Mouse (Mus musculus) intestine, postnatal 0 days (tissue): Measurements from ENCODE around the gene Zbtb12. TPM values are rescaled to one million over a fixed set of nuclear protein-coding genes. Genes with fewer than 3 reads are reported as not detected.

Experiments used
- ATAC-seq: fragments of 200-750 bp; cut with Nextera tagmentation; 2 replicates; pipeline ENCODE4 v1.8.0; 2017; ENCODE audit warnings: mild to moderate bottlenecking, moderate TSS enrichment, moderate library complexity
- H3K27ac ChIP-seq: fragments of 300-500 bp; sonication (generic); 2 replicates; pipeline ENCODE4 v1.5.1; 2014; ENCODE audit warnings: mild to moderate bottlenecking, low read depth, low read length, moderate library complexity
- H3K27me3 ChIP-seq: fragments of 300-500 bp; sonication (generic); replicated peaks from 2 replicates; pipeline ENCODE4 v1.6.1; 2014; ENCODE audit warnings: low read length, mixed read lengths; ENCODE audit not compliant: control insufficient read depth, insufficient read depth
- H3K36me3 ChIP-seq: fragments of 300-500 bp; sonication (generic); 2 replicates; pipeline ENCODE4 v1.6.1; 2014; ENCODE audit warnings: mild to moderate bottlenecking, moderate library complexity; ENCODE audit not compliant: control insufficient read depth, insufficient read depth
- H3K4me1 ChIP-seq: fragments of 300-500 bp; sonication (generic); replicated peaks from 2 replicates; pipeline ENCODE4 v1.6.1; 2014; ENCODE audit warnings: antibody characterized with exemption, low read length, mixed read lengths; ENCODE audit not compliant: control insufficient read depth, insufficient read depth
- H3K4me2 ChIP-seq: fragments of 300-500 bp; sonication (generic); replicated peaks from 2 replicates; pipeline ENCODE4 v1.6.1; 2014; ENCODE audit warnings: low read depth, mild to moderate bottlenecking, moderate library complexity
- H3K4me3 ChIP-seq: fragments of 300-500 bp; sonication (generic); 2 replicates; pipeline ENCODE4 v1.5.1; 2014; ENCODE audit warnings: low read depth, low read length
- H3K9ac ChIP-seq: fragments of 300-500 bp; sonication (generic); 2 replicates; pipeline ENCODE4 v1.6.1; 2014; ENCODE audit warnings: mild to moderate bottlenecking, low read depth, low read length
- H3K9me3 ChIP-seq: fragments of 300-500 bp; sonication (generic); 2 replicates; pipeline ENCODE4 v1.6.1; 2016; ENCODE audit warnings: mixed run types; ENCODE audit not compliant: control insufficient read depth
- CTCF ChIP-seq: sonication (generic); IDR thresholded peaks from 2 replicates; pipeline ENCODE4 v1.5.1; 2016; ENCODE audit warnings: low read depth, mild to moderate bottlenecking, control low read depth, antibody characterized with exemption, moderate library complexity
- WGBS: fragments of 180-500 bp; shearing (Covaris S2); extraction: QIAGEN DNeasy Blood & Tissue Kit; methylation state at CpG from one replicate; pipeline ENCODE4 v1.1.7; 2014; 5-methylcytosine and 5-hydroxymethylcytosine counted together
- polyA plus RNA-seq: library from polyadenylated mRNA; unstranded; fragments of >200 nt; fragmentation: Nextera tagmentation; extraction: Ambion mirVana; gene quantifications from 2 replicates; pipeline ENCODE4 v1.2.1, GENCODE M21; 2015

The Zbtb12 gene
- polyA plus RNA-seq, 1 experiment from 2014 or later = 0.74 TPM

- TF ChIP-seq CTCF = peak; percentile 96
- WGBS = 30% methylated on average over 5 of the region's 5 CpGs
- Histone ChIP-seq H3K4me2 (no peak overlapping the region), H3K27me3 (no peaks in the 10 kb centered on the region), H3K9me3 (no peaks in the 10 kb centered on the region), H3K4me1 (0 out of 2 replicates have a peak, but pooled peaks cover 4% of the 10 kb centered on the region), H3K4me3 (no peak overlapping the region), H3K27ac (peak overlapping the region; percentile 84), H3K9ac (no peak overlapping the region), H3K36me3 (peaks cover 64% of the 10 kb centered on the region)
- peak; percentile 46 for ATAC-seq
Measured at GRCm38 (mm10) chr17:34911945-34912351, 32.7 kb downstream of the Zbtb12 start.

GRCm38 (mm10) chr17:34913930-34914665 lies 34.8 kb downstream of the Zbtb12 start, which contains the start of gene Slc44a4:
Gene Slc44a4 (plus strand): TSS chr17:34914466.
- Histone ChIP-seq H3K27me3 (no peaks in the 10 kb centered on the region), H3K4me3 (peak within 1 kb of the TSS; percentile 43), H3K9me3 (no peaks in the 10 kb centered on the region), H3K9ac (peak within 1 kb of the TSS; percentile 66), H3K4me2 (peak within 1 kb of the TSS; percentile 69), H3K4me1 (peaks cover 4% of the 10 kb centered on the region; the same call in 1 of the 2 replicates), H3K27ac (peak within 1 kb of the TSS; percentile 87), H3K36me3 (peaks cover 45% of the 10 kb centered on the region)
- 18% methylated on average over 18 of the region's 18 CpGs for WGBS
- TF ChIP-seq CTCF = no peak
- ATAC-seq = peak; percentile 19; the same call in 1 of the 2 replicates

- peak overlapping the region; percentile 66 for H3K9ac ChIP-seq
- H3K4me2 ChIP-seq = peak overlapping the region; percentile 69
- H3K27ac ChIP-seq = peak overlapping the region; percentile 87
- ATAC-seq = peak; percentile 64
- H3K4me1 ChIP-seq = peaks cover 4% of the 10 kb centered on the region; the same call in 1 of the 2 replicates
- TF ChIP-seq CTCF = peak; percentile 77
- peak overlapping the region; percentile 43 for H3K4me3 ChIP-seq
- WGBS = 12% methylated on average over 10 of the region's 11 CpGs
- peaks cover 38% of the 10 kb centered on the region for H3K36me3 ChIP-seq
- H3K9me3 ChIP-seq = no peaks in the 10 kb centered on the region
- H3K27me3 ChIP-seq = no peaks in the 10 kb centered on the region
Measured at GRCm38 (mm10) chr17:34915410-34915831, 36.1 kb downstream of the Zbtb12 start.

DNA sequence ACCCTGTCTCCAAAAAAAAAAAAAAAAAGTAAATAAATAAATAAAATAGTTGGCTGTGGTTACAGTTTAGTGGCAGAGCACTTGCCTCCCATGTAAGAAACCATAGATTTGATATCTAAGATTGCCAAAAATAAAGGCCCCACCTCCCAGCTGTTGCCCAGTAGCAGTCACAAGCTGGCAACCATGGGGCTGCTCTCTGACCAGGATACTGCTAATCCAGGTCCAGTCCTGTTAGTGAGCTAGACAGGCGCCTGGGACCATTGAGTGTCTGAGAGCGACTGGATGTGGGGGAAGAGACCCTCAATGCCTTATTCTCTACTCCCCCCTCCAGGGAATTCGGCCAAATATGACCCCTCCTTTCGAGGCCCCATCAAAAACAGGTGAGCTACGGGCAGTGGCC lies 37.0 kb downstream of the Zbtb12 start:
- TF ChIP-seq CTCF = no peak
- H3K36me3 ChIP-seq = peaks cover 35% of the 10 kb centered on the region
- H3K27me3 ChIP-seq = no peaks in the 10 kb centered on the region

GRCm38 (mm10) chr17:34917188-34917587 lies 37.9 kb downstream of the Zbtb12 start:
- ATAC-seq = no peak
- no peaks in the 10 kb centered on the region; the same call in 1 of the 2 replicates for H3K4me1 ChIP-seq
- H3K36me3 ChIP-seq = peaks cover 33% of the 10 kb centered on the region
- H3K27ac ChIP-seq = no peak overlapping the region
- H3K4me2 ChIP-seq = peak overlapping the region; percentile 6; the same call in 1 of the 2 replicates
- TF ChIP-seq CTCF = no peak
- H3K27me3 ChIP-seq = no peaks in the 10 kb centered on the region
- no peaks in the 10 kb centered on the region for H3K9me3 ChIP-seq
- WGBS = 67% methylated on average over 9 of the region's 9 CpGs
- H3K4me3 ChIP-seq = no peak overlapping the region
- H3K9ac ChIP-seq = no peak overlapping the region

More for the DNA sequence above, 37.0 kb downstream of the Zbtb12 start:
- no peak overlapping the region for H3K27ac ChIP-seq
- H3K4me1 ChIP-seq = peaks cover 3% of the 10 kb centered on the region; the same call in 1 of the 2 replicates
- 88% methylated on average over 5 of the region's 5 CpGs for WGBS
- H3K4me3 ChIP-seq = no peak overlapping the region
- no peaks in the 10 kb centered on the region for H3K9me3 ChIP-seq
- peak overlapping the region; percentile 69 for H3K4me2 ChIP-seq
- ATAC-seq = no peak
- H3K9ac ChIP-seq = no peak overlapping the region; the same call in 1 of the 2 replicates

- ATAC-seq = 0 out of 2 replicates have a peak, but pooled peaks have one; percentile 11
- no peak overlapping the region for H3K4me3 ChIP-seq
Measured at GRCm38 (mm10) chr17:34922939-34923338, 43.7 kb downstream of the Zbtb12 start.

More at GRCm38 (mm10) chr17:34922939-34923338, 43.7 kb downstream of the Zbtb12 start:
- Histone ChIP-seq H3K4me2 (no peak overlapping the region), H3K9ac (no peak overlapping the region), H3K36me3 (peaks cover 27% of the 10 kb centered on the region; the same call in 1 of the 2 replicates), H3K4me1 (no peaks in the 10 kb centered on the region), H3K9me3 (no peaks in the 10 kb centered on the region), H3K27ac (no peak overlapping the region), H3K27me3 (no peaks in the 10 kb centered on the region)
- peak; percentile 56 for TF ChIP-seq CTCF
- 44% methylated on average over 6 of the region's 6 CpGs for WGBS
